Mouse (Mus musculus): Measurements from ENCODE around the gene Tmem100.

DNA sequence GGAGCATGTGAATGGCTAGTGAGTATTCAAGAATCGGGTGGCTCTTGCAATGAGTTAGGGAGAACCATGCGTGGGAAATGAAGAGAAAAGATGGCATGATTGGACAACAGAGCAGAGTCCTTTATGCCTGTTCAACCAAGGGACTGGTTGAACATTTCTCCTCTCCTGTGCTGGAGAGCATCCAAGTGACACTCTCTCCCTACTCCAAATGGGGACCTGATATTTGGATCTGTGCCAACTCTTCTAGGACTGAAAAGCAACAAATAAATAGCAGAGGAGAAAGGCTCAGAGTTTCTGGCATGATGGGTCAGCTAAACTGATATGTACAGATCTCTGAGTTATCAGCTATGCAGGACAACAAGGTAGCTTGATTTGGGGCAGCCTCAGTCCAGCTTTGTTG, 35.4 kb upstream of the Tmem100 start:
- TF ChIP-seq CTCF (IDR thresholded peaks at IDR 0.05; ENCODE audit: insufficient read depth, low read length) = no peak
- no peak for TF ChIP-seq POLR2A (IDR thresholded peaks at IDR 0.05; ENCODE audit: borderline replicate concordance, extremely low read depth, low read depth, low read length)

Measured in lung, adult 2 months (tissue).